Mouse (Mus musculus): Measurements from ENCODE around the gene Arid3a.
"Not testable (repeated sequence)": the region's sequence is repeated elsewhere in the genome, so short reads cannot be mapped to it uniquely, and the experiment has no call there.

Gene Arid3a

DNA sequence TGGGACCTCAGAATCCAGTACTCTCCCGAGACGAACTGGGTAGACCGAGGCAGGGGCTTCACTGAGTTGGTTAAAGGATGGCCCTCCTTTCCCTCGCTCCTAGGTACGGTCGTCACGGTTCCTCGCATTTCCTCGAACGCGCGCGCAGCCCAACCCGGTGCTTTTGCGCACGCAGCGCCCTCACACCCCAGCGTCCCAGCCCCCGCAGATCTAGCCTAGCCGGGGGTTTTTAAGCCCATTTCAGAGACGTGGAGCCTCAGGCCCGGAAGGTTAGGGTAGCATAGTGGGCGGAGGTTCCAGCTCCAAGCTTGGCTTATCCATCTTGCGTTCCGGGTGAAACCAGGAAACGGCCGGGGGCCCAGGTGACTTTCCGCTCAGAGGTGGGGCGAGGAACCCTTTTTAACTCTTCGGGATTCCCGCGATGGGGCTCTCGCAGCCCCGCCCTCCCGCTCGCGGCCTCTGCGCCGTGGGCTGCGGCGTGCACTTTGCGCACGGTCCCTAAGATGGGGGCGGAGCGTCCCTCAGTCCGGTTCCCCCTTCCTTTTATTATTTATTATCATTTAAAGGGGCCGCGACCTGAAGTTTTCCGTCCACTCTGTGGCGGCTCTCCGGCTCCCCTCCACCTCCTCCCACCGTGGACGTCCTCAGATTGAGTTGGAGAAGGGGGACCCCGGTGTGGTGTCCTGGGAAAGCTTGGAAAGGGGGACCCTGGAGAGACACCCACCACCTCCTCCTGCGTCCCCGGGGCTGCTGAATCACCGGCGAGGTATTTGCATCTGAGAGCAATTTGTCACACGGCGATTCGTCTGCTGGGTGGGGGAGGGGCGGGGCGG, at the start of gene Arid3a:
TSS of gene Arid3a (plus strand) at position 553 of the 833 bp plus-strand sequence.
- no peak for DNase-seq (ENCODE audit: extremely low read depth, low read depth, low spot score)

DNA sequence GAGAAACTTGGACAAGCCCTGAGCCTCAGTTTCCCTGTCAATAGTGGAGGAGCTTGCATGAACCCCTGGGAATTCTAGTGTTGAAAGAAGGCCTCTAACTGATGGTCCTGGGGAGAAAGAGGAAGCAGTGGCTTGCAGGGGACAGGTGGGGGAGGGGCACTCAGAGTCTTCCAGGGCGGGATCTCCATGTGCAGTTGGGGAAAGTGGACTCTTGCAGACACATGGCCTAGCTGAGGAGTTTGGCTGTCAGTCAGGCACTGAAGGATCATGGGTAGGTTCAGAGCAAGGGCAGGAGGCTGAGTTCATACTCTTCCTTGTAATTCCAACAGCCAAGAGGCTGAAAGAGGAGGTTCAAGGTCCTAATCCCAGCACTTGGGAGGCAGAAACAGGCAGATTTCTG, 49.7 kb upstream of the Arid3a start:
- no peak for DNase-seq (ENCODE audit: extremely low read depth, low read depth, low spot score)

DNA sequence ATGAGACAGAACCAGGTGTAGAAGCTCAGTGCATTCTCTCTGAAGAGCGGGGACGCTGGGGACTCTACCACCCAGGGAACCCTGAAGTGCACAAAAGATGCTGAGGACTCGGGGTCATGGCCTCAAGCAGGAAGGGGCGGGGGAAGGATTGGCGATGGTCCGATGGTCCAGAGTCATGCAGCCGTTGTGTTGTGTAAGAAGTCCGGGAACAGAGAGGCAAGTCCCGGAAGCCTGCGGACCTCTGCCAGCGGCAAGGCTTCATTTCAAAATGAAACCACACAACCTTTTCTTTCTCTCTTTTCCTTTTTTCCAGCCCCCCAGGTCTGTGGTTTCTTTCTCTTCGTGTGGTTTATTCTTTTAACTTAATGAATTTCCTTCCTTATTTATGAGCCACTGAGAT, 49.1 kb upstream of the Arid3a start:
- no peak for DNase-seq (ENCODE audit: extremely low read depth, low read depth, low spot score)

DNA sequence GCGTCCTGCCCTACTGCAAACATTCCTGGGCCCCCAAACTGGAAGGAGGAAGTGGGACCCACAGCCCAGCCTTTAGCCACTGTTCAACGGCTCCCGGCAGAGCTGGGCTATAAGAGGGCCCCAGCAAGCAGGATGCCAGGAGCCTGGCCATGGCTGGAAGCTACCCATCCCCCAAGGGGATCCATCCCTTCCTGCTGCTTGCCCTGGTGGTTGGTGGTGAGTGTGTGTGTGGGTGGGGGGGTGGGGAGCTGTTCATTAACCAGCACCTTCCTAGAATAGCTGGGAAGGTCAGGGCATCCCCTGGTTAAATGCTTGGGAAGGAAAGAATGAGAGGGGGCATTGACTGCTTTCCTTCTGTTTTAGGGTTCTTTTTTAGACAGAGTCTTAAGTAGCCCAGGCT, 47.3 kb upstream of the Arid3a start:
- no peak for DNase-seq (ENCODE audit: extremely low read depth, low read depth, low spot score)

DNA sequence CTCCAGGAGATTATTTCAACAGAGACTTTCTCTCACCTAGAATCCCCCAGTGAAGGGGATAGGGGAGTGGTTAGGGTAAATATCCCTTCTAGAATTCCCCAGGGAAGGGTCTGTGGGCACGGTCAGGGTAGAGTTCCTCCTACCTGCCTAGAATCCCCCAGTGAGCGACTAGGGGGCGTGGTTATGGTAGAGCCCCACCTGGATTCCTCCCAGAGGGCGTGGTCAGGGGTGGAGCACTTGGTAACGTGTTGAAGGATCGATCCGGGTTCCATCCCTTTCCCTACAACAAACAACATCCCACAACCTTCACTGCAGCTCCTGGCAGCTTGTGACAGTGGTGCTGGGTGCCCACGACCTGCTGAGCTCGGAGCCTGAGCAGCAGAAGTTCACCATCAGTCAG, 46.1 kb upstream of the Arid3a start:
- DNase-seq (ENCODE audit: extremely low read depth, low read depth, low spot score), result no peak

DNA sequence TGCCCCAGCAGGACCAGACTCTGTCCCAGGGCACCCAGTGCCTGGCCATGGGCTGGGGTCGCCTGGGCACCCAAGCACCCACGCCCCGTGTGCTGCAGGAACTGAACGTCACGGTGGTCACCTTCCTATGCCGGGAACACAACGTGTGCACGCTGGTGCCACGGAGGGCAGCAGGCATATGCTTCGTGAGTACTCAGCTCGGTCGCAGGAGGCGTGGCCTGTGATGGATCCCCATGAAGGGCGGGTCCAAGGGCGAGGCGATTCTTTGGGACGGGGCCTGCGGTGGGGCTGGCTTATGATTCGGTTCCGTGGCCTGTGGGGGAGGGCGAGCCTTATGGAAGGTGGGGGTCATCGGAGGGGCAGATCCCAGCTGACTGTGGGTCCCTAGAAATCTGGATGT, 44.9 kb upstream of the Arid3a start:
- no peak for DNase-seq (ENCODE audit: extremely low read depth, low read depth, low spot score)

DNA sequence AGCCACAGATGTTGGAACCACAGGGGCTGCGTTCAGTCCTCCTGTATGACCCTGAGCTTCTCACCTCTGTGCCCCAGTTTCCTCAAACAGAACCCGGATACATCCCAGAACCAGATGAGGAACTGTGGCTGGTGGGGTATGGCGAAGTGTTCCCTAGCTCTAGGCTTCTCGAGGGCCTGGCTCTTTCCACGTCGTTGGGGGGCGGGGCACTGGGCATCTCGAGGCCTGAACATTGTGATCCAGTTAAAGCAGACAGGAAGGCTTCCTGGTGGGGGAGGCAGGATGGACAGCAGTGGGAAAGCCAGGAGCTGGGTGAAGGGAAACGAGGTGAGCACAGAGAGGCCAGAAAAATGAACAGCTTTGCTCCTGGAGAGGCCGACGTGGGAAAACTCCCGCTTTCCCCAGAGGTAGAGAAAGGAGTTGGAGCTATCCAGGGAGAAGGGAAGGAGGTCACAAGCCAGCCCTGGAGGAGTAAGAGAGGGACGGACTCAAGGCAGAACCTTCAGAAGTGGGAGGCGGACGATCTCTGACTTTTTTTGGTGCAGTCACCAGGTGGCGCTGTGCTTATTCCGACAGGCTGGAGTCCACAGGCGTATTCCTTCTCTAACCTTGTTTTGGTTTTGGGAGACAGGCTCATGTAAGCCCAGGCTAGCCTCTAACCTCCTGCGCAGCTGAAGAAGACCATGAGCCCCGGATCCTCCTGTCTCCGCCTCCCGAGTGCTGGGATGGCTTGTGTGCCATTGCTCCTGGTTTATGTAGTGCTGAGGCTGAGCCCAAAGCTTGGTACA, 43.4 kb upstream of the Arid3a start:
- DNase-seq (ENCODE audit: extremely low read depth, low read depth, low spot score), result no peak

DNA sequence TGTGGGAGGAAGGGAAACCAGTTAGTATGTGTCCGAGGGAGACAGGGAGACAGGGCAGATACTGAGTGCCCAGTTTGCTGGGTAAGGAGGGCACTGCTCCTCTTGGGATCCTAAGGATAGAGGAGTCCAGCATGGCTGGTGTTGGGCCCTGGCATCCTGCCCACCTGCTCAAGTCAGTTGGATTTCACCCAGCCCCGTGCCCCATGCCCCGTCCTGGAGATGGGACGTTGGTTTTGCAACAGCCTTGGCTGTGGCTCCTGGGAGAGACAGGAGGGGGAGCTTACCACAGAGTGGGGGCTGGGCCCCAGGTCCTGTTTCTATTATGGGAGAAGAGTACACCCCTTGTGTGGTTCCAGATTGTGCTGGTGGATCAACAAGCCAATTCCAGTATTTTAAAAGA, 42.4 kb upstream of the Arid3a start:
- peak; percentile 7 for DNase-seq (ENCODE audit: extremely low read depth, low read depth, low spot score)

DNA sequence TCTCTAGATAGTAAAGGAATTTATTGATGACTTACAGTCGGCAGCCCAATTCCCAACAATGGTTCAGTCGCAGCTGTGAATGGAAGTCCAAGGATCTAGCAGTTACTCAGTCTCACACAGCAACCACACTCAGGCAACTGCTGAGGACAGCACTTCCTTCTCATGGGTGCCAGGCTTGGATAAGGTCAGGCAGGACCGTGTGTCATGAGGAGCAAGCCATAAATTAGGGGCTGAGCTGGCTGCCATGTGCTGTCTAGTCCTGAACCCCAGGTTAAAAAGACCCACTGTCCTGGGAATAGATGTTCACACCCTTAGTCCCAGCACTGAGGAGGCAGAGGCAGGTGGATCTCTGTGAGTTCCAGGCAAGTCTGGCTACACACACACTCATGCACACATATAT, 41.9 kb upstream of the Arid3a start:
- DNase-seq (ENCODE audit: extremely low read depth, low read depth, low spot score), result not testable (repeated sequence)

DNA sequence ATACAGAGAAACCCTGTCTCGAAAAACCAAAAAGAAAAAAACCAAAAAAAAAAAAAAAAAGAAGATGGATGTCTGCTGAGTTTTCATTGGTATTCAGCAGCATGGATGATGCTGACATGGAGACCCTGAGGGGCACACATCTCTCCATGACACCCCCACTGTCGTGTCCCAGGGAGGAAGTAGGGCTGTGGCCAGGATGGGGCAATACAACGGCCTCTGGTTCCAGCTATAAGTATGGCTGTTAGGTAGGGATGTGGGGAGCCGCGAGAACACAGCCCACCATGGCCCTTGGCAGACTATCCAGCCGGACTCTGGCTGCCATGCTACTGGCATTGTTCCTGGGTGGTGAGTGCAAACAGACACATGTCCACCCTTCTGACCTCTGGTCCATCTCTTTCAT, 40.8 kb upstream of the Arid3a start, which contains the start of gene Elane:
TSS of gene Elane (plus strand) at position 194 of the 400 bp plus-strand sequence.
- DNase-seq (ENCODE audit: extremely low read depth, low read depth, low spot score), result no peak

DNA sequence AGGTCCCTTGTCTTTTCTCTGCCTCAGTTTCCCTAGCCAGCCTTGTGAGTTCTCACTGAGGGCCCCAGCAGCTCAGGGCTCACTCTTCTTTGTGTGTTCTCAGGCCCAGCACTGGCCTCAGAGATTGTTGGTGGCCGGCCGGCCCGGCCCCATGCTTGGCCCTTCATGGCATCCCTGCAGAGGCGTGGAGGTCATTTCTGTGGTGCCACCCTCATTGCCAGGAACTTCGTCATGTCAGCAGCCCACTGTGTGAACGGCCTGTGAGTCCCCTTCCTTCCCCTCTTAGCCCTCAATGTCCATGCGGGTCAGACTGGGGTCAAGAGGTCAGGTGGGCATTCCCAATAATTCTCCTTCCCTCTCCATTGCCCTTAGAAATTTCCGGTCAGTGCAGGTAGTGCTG, 40.2 kb upstream of the Arid3a start:
- DNase-seq (ENCODE audit: extremely low read depth, low read depth, low spot score), result no peak

DNA sequence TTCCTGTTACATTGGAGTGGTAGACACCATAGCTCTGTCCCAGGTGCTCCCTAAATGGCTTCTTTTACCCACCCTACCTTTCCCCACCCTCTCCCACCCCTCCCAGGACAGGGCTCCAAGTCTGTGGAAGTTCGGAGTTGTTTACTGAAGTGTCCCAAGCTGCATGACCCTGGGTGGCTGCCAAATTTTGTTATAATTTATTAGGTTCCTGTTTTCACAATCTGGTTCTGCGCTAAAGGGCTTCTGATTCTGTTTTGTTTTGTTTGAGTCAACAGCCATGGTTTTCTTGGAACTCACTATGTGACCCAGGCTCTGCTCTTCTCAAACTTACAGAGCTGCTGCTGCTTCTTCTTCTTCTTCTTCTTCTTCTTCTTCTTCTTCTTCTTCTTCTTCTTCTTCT, 37.5 kb upstream of the Arid3a start:
- no peak for DNase-seq (ENCODE audit: extremely low read depth, low read depth, low spot score)

DNA sequence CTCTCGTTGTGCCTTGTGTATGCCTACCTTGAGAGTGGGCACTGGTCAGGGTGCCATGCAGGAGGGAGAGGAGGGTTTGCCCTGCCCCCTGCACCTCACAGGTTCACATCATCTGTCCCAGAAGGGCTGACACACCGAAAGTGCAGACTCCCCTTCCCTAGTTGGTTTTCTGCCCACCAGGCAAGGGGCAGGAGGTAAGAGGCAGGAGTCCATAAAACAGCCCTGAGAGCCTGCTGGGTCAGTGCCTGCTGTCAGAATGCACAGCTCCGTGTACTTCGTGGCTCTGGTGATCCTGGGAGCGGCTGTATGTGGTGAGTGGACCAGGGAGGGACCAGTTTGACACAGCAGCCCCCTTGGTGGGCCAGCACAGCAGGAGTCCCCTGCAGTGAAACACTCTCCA, 36.2 kb upstream of the Arid3a start, which contains the start of gene Cfd:
TSS of gene Cfd (plus strand) at position 184 of the 400 bp plus-strand sequence.
- DNase-seq (ENCODE audit: extremely low read depth, low read depth, low spot score), result no peak

DNA sequence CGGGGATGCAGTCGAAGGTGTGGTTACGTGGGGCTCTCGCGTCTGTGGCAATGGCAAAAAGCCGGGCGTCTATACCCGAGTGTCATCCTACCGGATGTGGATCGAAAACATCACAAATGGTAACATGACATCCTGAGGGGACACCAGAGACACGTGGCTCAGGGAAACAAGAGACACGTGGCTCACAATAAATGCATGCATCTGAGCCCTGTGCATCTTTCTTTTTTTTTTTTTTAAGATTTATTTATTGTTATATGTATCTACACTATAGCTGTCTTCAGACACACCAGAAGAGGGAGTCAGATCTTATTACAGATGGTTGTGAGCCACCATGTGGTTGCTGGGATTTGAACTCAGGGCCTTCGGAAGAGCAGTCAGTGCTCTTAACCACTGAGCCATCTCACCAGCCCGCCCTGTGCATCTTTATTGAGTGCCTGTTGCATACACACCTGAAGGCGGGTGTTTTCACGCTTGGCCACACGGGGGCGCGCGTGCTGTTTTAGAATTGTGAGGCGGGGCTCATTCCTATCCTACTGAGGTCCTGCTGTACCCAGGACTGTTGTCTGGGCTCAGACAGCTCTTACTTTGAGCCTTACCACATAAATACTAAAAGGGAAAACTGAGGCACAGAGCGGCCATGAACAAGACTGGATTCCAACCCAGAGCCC, 34.3 kb upstream of the Arid3a start:
- DNase-seq (ENCODE audit: extremely low read depth, low read depth, low spot score), result not testable (repeated sequence)

DNA sequence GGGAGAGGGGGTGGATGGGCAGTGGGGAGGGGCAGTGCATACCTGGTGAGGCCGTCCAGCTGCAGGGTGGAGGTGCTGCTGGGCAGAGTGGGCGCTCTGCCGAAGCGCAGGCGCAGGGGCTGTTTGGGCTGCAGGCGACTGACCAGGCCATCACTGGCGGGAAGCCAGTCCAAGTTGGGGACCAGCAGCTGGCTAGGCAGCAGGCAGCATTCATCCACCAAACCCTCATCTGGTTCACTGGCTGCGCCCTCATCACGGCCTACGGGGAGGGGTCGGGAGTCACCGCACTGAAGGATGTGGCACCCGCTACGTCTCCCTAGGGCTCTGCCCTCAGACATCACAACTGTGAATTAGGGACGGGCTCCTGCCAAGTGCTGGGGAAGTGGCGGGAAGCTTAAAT, 30.5 kb upstream of the Arid3a start:
- DNase-seq (ENCODE audit: extremely low read depth, low read depth, low spot score), result no peak

DNA sequence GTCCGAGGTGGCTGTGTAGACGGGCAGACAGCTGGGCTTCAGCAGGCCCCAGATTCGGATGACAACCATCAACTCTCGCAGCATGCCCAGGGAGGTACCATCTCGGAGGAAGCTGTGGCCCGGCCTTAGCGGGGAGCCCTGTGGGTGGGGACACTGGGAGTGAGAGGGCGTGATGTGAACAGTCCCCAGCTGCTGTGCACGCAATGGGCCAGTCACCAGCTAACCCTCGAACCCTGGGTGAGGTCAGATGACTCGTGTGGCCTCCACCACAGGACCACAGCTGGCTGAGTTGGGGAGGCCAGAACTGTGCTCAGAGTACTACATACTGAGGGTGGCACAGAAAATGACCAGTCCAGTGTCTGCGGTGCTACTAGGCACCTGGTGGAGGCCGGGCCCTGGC, 30.0 kb upstream of the Arid3a start:
- no peak for DNase-seq (ENCODE audit: extremely low read depth, low read depth, low spot score)

DNA sequence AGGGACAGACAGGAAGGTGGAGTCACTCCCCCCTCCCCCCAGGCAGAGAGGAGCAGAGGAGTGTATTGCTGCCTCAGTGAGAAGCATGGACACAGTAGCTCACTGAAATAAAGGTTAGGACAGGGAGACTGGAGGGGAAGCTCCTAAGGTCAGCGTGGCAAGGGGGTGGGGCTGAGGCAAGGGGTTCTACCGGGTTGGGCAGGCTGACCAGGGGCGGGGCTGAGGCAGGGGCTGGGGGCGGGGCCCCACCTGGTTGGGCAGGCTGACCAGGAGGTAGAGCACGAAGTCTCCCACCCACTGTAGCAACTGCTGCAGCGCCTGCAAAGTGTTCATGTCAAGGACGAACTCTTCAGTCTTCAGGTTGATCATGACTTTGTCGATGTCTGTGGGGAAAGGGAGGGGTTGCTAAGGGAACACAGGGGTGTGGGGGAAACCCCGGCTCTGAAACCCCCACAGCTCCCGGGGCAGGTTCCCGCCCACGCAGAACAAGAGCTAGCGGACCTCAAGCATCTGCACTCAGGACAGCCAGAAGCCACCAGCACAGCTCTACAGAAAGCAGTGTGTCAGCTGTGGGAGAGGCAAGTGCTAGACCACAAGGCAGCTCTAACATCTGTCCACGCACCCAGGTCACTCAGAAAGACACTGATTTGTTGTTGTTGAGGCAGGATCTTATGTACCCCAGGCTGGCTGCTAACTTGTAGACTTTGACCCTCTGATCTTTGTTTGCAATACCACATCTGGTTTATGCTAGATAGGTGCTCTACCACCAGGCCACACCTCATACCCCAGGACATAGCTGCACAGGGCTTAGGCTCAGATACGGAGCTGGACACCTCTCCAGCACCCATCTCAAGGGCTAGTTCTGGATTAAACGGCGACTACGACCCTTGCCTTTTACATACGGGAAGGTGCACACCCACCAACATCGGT, 29.3 kb upstream of the Arid3a start:
- no peak for DNase-seq (ENCODE audit: extremely low read depth, low read depth, low spot score)

DNA sequence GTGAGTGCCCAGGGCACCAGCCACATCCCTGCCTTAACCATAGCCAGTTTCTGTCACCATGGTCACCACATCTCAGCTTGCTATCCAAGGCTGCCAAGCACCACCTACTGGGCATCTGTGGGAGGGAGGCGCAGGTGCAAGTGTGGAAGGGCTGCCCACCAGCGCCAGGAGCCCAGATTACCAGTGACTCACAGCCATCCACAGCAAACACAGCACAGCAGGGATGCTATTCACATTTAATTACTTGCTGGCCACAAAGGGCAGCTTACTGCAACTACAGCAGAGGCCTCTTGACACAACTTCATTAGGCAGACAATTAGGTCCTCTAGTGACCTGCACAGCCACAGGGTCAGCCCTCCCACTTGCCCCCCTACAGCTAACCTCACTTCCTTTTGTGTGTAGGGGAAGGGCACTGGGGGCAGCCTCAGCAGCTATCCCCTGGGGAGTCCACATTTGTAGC, 25.9 kb upstream of the Arid3a start:
- DNase-seq (ENCODE audit: extremely low read depth, low read depth, low spot score), result no peak

DNA sequence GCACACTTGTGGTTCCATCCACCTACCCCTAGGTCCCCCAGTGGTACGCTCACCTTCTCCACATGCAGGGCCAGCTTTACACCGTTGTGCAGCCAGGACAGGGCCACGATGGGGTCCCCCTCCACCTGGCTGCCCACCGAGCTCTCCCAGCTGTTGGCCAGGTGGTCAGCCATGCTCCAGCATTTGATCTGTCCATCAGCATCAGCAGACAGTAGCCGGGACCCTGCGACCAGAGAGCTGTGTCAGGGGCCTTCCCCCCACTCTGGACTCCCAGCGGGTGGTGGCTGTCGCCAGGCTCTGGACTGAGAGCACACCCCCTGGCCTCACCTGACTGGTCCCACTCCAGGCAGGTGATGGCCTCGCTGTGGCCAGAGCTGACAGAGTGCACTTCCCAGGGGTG, 20.1 kb upstream of the Arid3a start:
- DNase-seq (ENCODE audit: extremely low read depth, low read depth, low spot score), result no peak

DNA sequence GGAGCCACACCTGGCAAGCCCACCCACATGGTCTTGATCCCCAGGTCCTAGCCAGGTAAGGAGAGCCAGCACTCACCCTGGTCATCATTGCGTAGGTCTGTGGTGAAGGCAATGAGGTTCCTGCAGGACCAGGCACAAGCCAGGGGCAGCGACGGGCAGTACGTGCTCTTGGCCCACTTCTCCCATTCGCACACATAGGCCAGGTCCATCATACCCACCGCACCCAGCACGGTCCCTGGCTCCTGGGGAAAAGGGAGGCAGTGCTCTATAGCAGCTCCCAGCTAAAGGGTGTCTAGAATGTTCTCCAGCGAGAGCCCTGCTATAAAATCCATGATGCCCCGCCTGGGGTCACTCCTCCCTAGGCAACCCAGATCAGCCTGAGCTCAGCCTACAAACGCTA, 19.4 kb upstream of the Arid3a start:
- DNase-seq (ENCODE audit: extremely low read depth, low read depth, low spot score), result no peak

Data from fat pad, adult 2 months (tissue).